Mouse (Mus musculus): ENCODE data around the gene Zfp512b. TPM values are rescaled to one million over a fixed set of nuclear protein-coding genes. Genes with fewer than 3 reads are reported as not detected.

Zfp512b gene
- total and polyA plus RNA-seq, 3 experiments = 11.0 to 26.8 (median 16.6) TPM

DNA sequence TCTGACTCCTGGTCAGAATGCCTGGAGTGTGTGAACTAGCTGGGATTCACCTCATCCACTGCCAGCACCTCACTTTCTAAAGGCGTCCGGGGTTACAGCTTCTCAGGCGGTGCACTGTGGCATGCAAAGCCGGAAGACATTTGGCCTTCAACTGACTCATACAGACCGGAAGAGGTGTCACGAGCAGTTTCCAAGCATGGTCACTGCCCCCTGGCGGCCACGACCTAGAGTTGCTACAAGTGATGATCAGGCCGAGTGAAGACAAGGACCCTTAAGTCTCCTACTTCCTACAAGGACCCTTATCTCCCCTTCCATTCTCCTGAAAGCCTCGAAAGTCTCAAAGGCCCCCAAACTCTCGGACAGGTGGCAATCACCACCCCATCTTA is 11.6 kb downstream of the Zfp512b start (continued):
- no peak; the same call in 1 of the 2 replicates for TF ChIP-seq MEF2A (IDR thresholded peaks at IDR 0.05; ENCODE audit: borderline replicate concordance, low read depth, low read length)
- peak; percentile 70 for TF ChIP-seq MAX (IDR thresholded peaks at IDR 0.05; ENCODE audit: low read length)
- TF ChIP-seq JUN (IDR thresholded peaks at IDR 0.05; ENCODE audit: insufficient read depth, low read depth, low read length) = 0 out of 2 replicates have a peak, but pooled peaks have one; percentile 39
- TF ChIP-seq TBP (conservative IDR thresholded peaks at IDR 0.05; ENCODE audit: low read depth, low read length) = peak; percentile 87
- peak; percentile 94 for TF ChIP-seq ELF1 (IDR thresholded peaks at IDR 0.05; ENCODE audit: low read depth, low read length)

GRCm38 (mm10) chr2:181580131-181580772 is 12.4 kb downstream of the Zfp512b start:
- H3K4me1 ChIP-seq (ENCODE audit: control insufficient read depth in 1 of 2, insufficient read depth in 2 of 2) = peaks cover 3 to 25% of the 10 kb centered on the region in 2 experiments; a peak in 2 of 4 replicates
- peaks cover 11 to 52% of the 10 kb centered on the region in 2 experiments for H3K36me3 ChIP-seq (replicated peaks in 1 of 2; ENCODE audit: control insufficient read depth in 1 of 2, insufficient read depth in 1 of 2, low read length in 1 of 2)

GRCm38 (mm10) chr2:181579681-181580080 is 12.9 kb downstream of the Zfp512b start:
- Histone ChIP-seq H3K27ac (ENCODE audit: insufficient read depth, low read depth) (no peak overlapping the region), H3K4me2 (ENCODE audit: insufficient read depth, low read depth, poor library complexity, severe bottlenecking) (no peak overlapping the region), H3K4me3 (replicated peaks in 1 of 3; ENCODE audit: low read depth in 2 of 3, low read length in 2 of 3, poor library complexity in 1 of 3) (no peak overlapping the region), H3K27me3 (replicated peaks) (no peaks in the 10 kb centered on the region), H3K9ac (ENCODE audit: insufficient read depth, low read depth) (0 out of 2 replicates have a peak overlapping the region, but pooled peaks have one; percentile 86), H3K36me3 (replicated peaks in 1 of 2; ENCODE audit: control insufficient read depth in 1 of 2, insufficient read depth in 1 of 2, low read length in 1 of 2) (peaks cover 11 to 52% of the 10 kb centered on the region in 2 experiments), H3K79me2 (replicated peaks; ENCODE audit: control insufficient read depth, extremely low read depth, insufficient read depth, poor library complexity, severe bottlenecking) (peaks cover 4% of the 10 kb centered on the region; the same call in 1 of the 2 replicates), H3K4me1 (ENCODE audit: control insufficient read depth in 1 of 2, insufficient read depth in 2 of 2) (peaks cover 3 to 25% of the 10 kb centered on the region in 2 experiments; a peak in 2 of 4 replicates), H3K9me3 (replicated peaks; ENCODE audit: low read length) (no peaks in the 10 kb centered on the region)
- in situ Hi-C loops (cut with MboI; ENCODE audit: low pct_ligation_motif_present, low pct_unique_long_range_greater_than_20kb, low sequenced_read_pairs) (loop anchor here (5.0 kb wide), 1 partner anchor 187 kb away; no protein-coding TSS in a partner anchor), dilution Hi-C loops (cut with MboI; ENCODE audit: extremely low pct_ligation_motif_present, extremely low pct_unique_long_range_greater_than_20kb, low sequenced_read_pairs) (no loop called here)
- TF ChIP-seq CHD2 (IDR thresholded peaks at IDR 0.05; ENCODE audit: low read length) (0 out of 2 replicates have a peak, but pooled peaks have one; percentile 18), IRF4 (IDR thresholded peaks at IDR 0.05; ENCODE audit: low read depth, low read length) (no peak)
- DNase-seq (ENCODE audit: extremely low read depth) = no peak

More at GRCm38 (mm10) chr2:181580131-181580772, 12.4 kb downstream of the Zfp512b start:
- Histone ChIP-seq H3K79me2 (replicated peaks; ENCODE audit: control insufficient read depth, extremely low read depth, insufficient read depth, poor library complexity, severe bottlenecking) (peaks cover 4% of the 10 kb centered on the region; the same call in 1 of the 2 replicates), H3K27ac (ENCODE audit: insufficient read depth, low read depth) (no peak overlapping the region), H3K4me3 (replicated peaks in 1 of 3; ENCODE audit: low read depth in 2 of 3, low read length in 2 of 3, poor library complexity in 1 of 3) (peak overlapping the region; percentile 67 to 78 (median 75)), H3K9ac (ENCODE audit: insufficient read depth, low read depth) (peak overlapping the region; percentile 86), H3K4me2 (ENCODE audit: insufficient read depth, low read depth, poor library complexity, severe bottlenecking) (peak overlapping the region; percentile 73), H3K9me3 (replicated peaks; ENCODE audit: low read length) (no peaks in the 10 kb centered on the region), H3K27me3 (replicated peaks) (no peaks in the 10 kb centered on the region)
- TF ChIP-seq JUND (conservative IDR thresholded peaks at IDR 0.05; ENCODE audit: low read depth, low read length) = no peak
- TF ChIP-seq CTCF (conservative IDR thresholded peaks at IDR 0.05 in 1 of 2, IDR thresholded peaks at IDR 0.05 in 1 of 2; ENCODE audit: low read depth in 2 of 2, low read length in 2 of 2) = no peak
- TF ChIP-seq TCF12 (IDR thresholded peaks at IDR 0.05; ENCODE audit: low read depth, low read length) = no peak
- no peak for TF ChIP-seq SMC3 (IDR thresholded peaks at IDR 0.05; ENCODE audit: low read depth, low read length)
- no peak for TF ChIP-seq RCOR1 (conservative IDR thresholded peaks at IDR 0.05; ENCODE audit: low read depth, low read length)
- no peak for TF ChIP-seq ZMIZ1 (IDR thresholded peaks at IDR 0.05; ENCODE audit: low read depth, low read length)
- no peak for TF ChIP-seq EP300 (IDR thresholded peaks at IDR 0.05; ENCODE audit: low read length)
- TF ChIP-seq MAZ (IDR thresholded peaks at IDR 0.05; ENCODE audit: low read depth, low read length) = no peak
- TF ChIP-seq TBP (conservative IDR thresholded peaks at IDR 0.05; ENCODE audit: low read depth, low read length) = no peak
- no peak for TF ChIP-seq KAT2A (IDR thresholded peaks at IDR 0.05; ENCODE audit: insufficient replicate concordance, low read length)
- TF ChIP-seq MAFK (IDR thresholded peaks at IDR 0.05; ENCODE audit: insufficient replicate concordance, low read length) = no peak
- TF ChIP-seq SIN3A (IDR thresholded peaks at IDR 0.05; ENCODE audit: low read length) = no peak
- TF ChIP-seq ETS1 (conservative IDR thresholded peaks at IDR 0.05; ENCODE audit: low read depth, low read length) = no peak
- no peak for TF ChIP-seq NELFE (IDR thresholded peaks at IDR 0.05; ENCODE audit: low read depth, low read length)
- TF ChIP-seq JUN (IDR thresholded peaks at IDR 0.05; ENCODE audit: insufficient read depth, low read depth, low read length) = no peak
- no peak for TF ChIP-seq ZNF384 (IDR thresholded peaks at IDR 0.05; ENCODE audit: low read depth, low read length)
- TF ChIP-seq ELF1 (IDR thresholded peaks at IDR 0.05; ENCODE audit: low read depth, low read length) = no peak
- no peak for TF ChIP-seq IRF4 (IDR thresholded peaks at IDR 0.05; ENCODE audit: low read depth, low read length)
- in situ Hi-C loops (cut with MboI; ENCODE audit: low pct_ligation_motif_present, low pct_unique_long_range_greater_than_20kb, low sequenced_read_pairs) = no loop called here
- dilution Hi-C loops (cut with MboI; ENCODE audit: extremely low pct_ligation_motif_present, extremely low pct_unique_long_range_greater_than_20kb, low sequenced_read_pairs) = no loop called here
- DNase-seq (ENCODE audit: extremely low read depth) = no peak

Measured in CH12.LX (cell line).